Mouse (Mus musculus) liver, adult 2 months (tissue): ENCODE data around the gene Rpsa. TPM values are rescaled to one million over a fixed set of nuclear protein-coding genes. Genes with fewer than 3 reads are reported as not detected.

ENCODE experiments used
- DNase-seq: peaks from one replicate; pipeline ENCODE4 v3.0.0-alpha.2; 2011; ENCODE audit warnings: low read depth, low spot score; ENCODE audit errors: extremely low read depth
- H3K27ac ChIP-seq: fragments of 200-500 bp; replicated peaks from 2 replicates; pipeline ENCODE4 v1.5.1; 2012; ENCODE audit warnings: low read depth, mild to moderate bottlenecking, control low read depth, inconsistent platforms, low read length; ENCODE audit not compliant: insufficient read depth
- H3K27me3 ChIP-seq: fragments of 200-500 bp; 2 replicates; pipeline ENCODE4 v1.6.1; 2012; ENCODE audit warnings: mild to moderate bottlenecking, moderate library complexity, low read length, inconsistent platforms; ENCODE audit not compliant: control insufficient read depth, insufficient read depth
- H3K36me3 ChIP-seq: fragments of 200-500 bp; 2 replicates; pipeline ENCODE4 v1.6.1; 2012; ENCODE audit warnings: low read length, inconsistent platforms; ENCODE audit not compliant: control insufficient read depth, insufficient read depth
- H3K4me1 ChIP-seq: fragments of 200-500 bp; 2 replicates; pipeline ENCODE4 v1.6.1; 2011; ENCODE audit warnings: low read length; ENCODE audit not compliant: control insufficient read depth, insufficient read depth
- H3K4me3 ChIP-seq: fragments of 200-500 bp; 2 replicates; pipeline ENCODE4 v1.5.1; 2011; ENCODE audit warnings: low read depth, mild to moderate bottlenecking, control low read depth, low read length, moderate library complexity; ENCODE audit not compliant: insufficient read depth
- H3K79me2 ChIP-seq: fragments of 200-500 bp; 2 replicates; pipeline ENCODE4 v1.6.1; 2012; ENCODE audit warnings: inconsistent platforms, mild to moderate bottlenecking, low read length, moderate library complexity; ENCODE audit not compliant: control insufficient read depth, insufficient read depth
- H3K9ac ChIP-seq: fragments of 200-500 bp; 2 replicates; pipeline ENCODE4 v1.6.1; 2012; ENCODE audit warnings: low read depth, mild to moderate bottlenecking, control low read depth, inconsistent platforms, low read length
- CTCF ChIP-seq: fragments of 200-500 bp; IDR thresholded peaks from 2 replicates; pipeline ENCODE4 v1.5.1; 2011; ENCODE audit warnings: low read depth, low read length, control low read depth
- POLR2A ChIP-seq: fragments of 200-500 bp; IDR thresholded peaks from 2 replicates; pipeline ENCODE4 v1.6.1; 2011; ENCODE audit warnings: low read length, control low read depth; ENCODE audit not compliant: insufficient read depth; ENCODE audit errors: extremely low read depth
- WGBS: fragments of 180-500 bp; shearing (Covaris S2); methylation state at CpG from one replicate; pipeline ENCODE4 v1.1.7; 2018; 5-methylcytosine and 5-hydroxymethylcytosine counted together
- polyA plus RNA-seq: library from polyadenylated mRNA; depleted of rRNA; stranded (reverse); fragments of >200 nt; gene quantifications from 2 replicates; pipeline ENCODE4 v1.2.3, GENCODE M21; 2012
- total RNA-seq: library from RNA; depleted of rRNA; stranded (reverse); fragments of >200 nt; gene quantifications from 2 replicates; pipeline ENCODE4 v1.2.3, GENCODE M21; 2014

Rpsa gene
- total and polyA plus RNA-seq, 2 experiments: 646 to 1,141 TPM

- Histone ChIP-seq H3K27ac (no peak overlapping the region), H3K36me3 (no peaks in the 10 kb centered on the region), H3K4me3 (no peak overlapping the region), H3K79me2 (no peaks in the 10 kb centered on the region), H3K27me3 (no peaks in the 10 kb centered on the region), H3K4me1 (no peaks in the 10 kb centered on the region), H3K9ac (no peak overlapping the region)
- no peak for DNase-seq
- WGBS: 86% methylated on average over 4 of the region's 4 CpGs
- TF ChIP-seq POLR2A (no peak), CTCF (no peak)
Observed at GRCm38 (mm10) chr9:120082691-120083090, 44.8 kb upstream of the Rpsa start.

GRCm38 (mm10) chr9:120083158-120083894 is 44.2 kb upstream of the Rpsa start:
- H3K9ac ChIP-seq: no peak overlapping the region
- H3K4me3 ChIP-seq: no peak overlapping the region
- H3K79me2 ChIP-seq: no peaks in the 10 kb centered on the region
- no peak overlapping the region for H3K27ac ChIP-seq
- WGBS: 77% methylated on average over 18 of the region's 18 CpGs
- no peaks in the 10 kb centered on the region for H3K4me1 ChIP-seq
- no peaks in the 10 kb centered on the region for H3K36me3 ChIP-seq
- DNase-seq: no peak
- H3K27me3 ChIP-seq: no peaks in the 10 kb centered on the region
- TF ChIP-seq CTCF (no peak), POLR2A (no peak)

GRCm38 (mm10) chr9:120084406-120084805 is 43.1 kb upstream of the Rpsa start:
- TF ChIP-seq CTCF (no peak), POLR2A (no peak)
- Histone ChIP-seq H3K27me3 (no peaks in the 10 kb centered on the region), H3K9ac (no peak overlapping the region), H3K36me3 (no peaks in the 10 kb centered on the region), H3K4me1 (no peaks in the 10 kb centered on the region), H3K27ac (no peak overlapping the region), H3K4me3 (no peak overlapping the region), H3K79me2 (no peaks in the 10 kb centered on the region)
- 85% methylated on average over 9 of the region's 9 CpGs for WGBS
- DNase-seq: no peak

- 87% methylated on average over 7 of the region's 7 CpGs for WGBS
- H3K27me3 ChIP-seq: no peaks in the 10 kb centered on the region
- H3K36me3 ChIP-seq: no peaks in the 10 kb centered on the region
- H3K9ac ChIP-seq: no peak overlapping the region
- H3K27ac ChIP-seq: no peak overlapping the region
- no peak for TF ChIP-seq POLR2A
- no peak for TF ChIP-seq CTCF
- DNase-seq: no peak
- H3K4me3 ChIP-seq: no peak overlapping the region
- no peaks in the 10 kb centered on the region for H3K79me2 ChIP-seq
- no peaks in the 10 kb centered on the region for H3K4me1 ChIP-seq
Observed at GRCm38 (mm10) chr9:120089125-120089524, 38.4 kb upstream of the Rpsa start.

GRCm38 (mm10) chr9:120091086-120091485 is 36.4 kb upstream of the Rpsa start:
- H3K27me3 ChIP-seq: no peaks in the 10 kb centered on the region
- H3K79me2 ChIP-seq: no peaks in the 10 kb centered on the region
- WGBS: 86% methylated on average over 10 of the region's 10 CpGs
- H3K36me3 ChIP-seq: no peaks in the 10 kb centered on the region
- no peak for TF ChIP-seq POLR2A
- TF ChIP-seq CTCF: no peak
- H3K9ac ChIP-seq: no peak overlapping the region
- no peaks in the 10 kb centered on the region for H3K4me1 ChIP-seq
- no peak for DNase-seq
- no peak overlapping the region for H3K27ac ChIP-seq
- no peak overlapping the region for H3K4me3 ChIP-seq

- WGBS: 87% methylated on average over 5 of the region's 5 CpGs
- Histone ChIP-seq H3K27ac (no peak within 1 kb of the TSS), H3K9ac (no peak within 1 kb of the TSS), H3K79me2 (no peaks in the 10 kb centered on the region), H3K4me1 (no peaks in the 10 kb centered on the region), H3K4me3 (no peak within 1 kb of the TSS), H3K27me3 (no peaks in the 10 kb centered on the region), H3K36me3 (no peaks in the 10 kb centered on the region)
- no peak for DNase-seq
- TF ChIP-seq CTCF (no peak), POLR2A (no peak)
Observed at GRCm38 (mm10) chr9:120091696-120092238, 35.7 kb upstream of the Rpsa start, which contains the start of gene Ccr8. TSS of gene Ccr8 (plus strand) at chr9:120092114.
